22 mouse cellular contexts compared by ENCODE assay signal in genomic region chr1:106031908-106032307, GRCm38 (mm10). TPM values are rescaled to one million over a fixed set of nuclear protein-coding genes. Genes with fewer than 3 reads are reported as not detected.
DNase-seq lines count a peak whose midpoint lies in the region; ATAC-seq and TF ChIP-seq lines count a peak whose summit lies in the region.
"Had no signal": no experiment of that assay in that cellular context is flagged by ENCODE, and none has a peak within 500 bp of the region (broad histone marks: within the 10 kb centered on the region; RNA-seq: fewer than 3 reads in every experiment).

No protein-coding gene starts in this region.

- in situ Hi-C loops in CH12.LX (cut with MboI; ENCODE audit: low pct_ligation_motif_present, low pct_unique_long_range_greater_than_20kb, low sequenced_read_pairs) = no loop called here

- no peak for TF ChIP-seq EP300 in liver, postnatal 0 days (IDR thresholded peaks at IDR 0.05; ENCODE audit: low read depth)
- no peak for TF ChIP-seq EP300 in CH12.LX (IDR thresholded peaks at IDR 0.05; ENCODE audit: low read length)

- no peaks in the 10 kb centered on the region for H3K79me2 ChIP-seq in CH12.LX (replicated peaks; ENCODE audit: control insufficient read depth, extremely low read depth, insufficient read depth, poor library complexity, severe bottlenecking)

- TF ChIP-seq POLR2A in CH12.LX (IDR thresholded peaks at IDR 0.05; ENCODE audit: low read depth, low read length) = no peak

- H3K4me3 ChIP-seq in hindbrain, embryonic 16.5 days (ENCODE audit: low read length) = no peak overlapping the region
- no peak overlapping the region for H3K4me3 ChIP-seq in hindbrain, postnatal 0 days (ENCODE audit: low read length)
- no peak overlapping the region for H3K4me3 ChIP-seq in liver, postnatal 0 days (ENCODE audit: low read depth, low read length)
- H3K4me3 ChIP-seq in CH12.LX (replicated peaks in 1 of 3; ENCODE audit: low read depth in 2 of 3, low read length in 2 of 3, poor library complexity in 1 of 3) = no peak overlapping the region
- H3K4me3 ChIP-seq: embryonic facial prominence, embryonic 15.5 days; heart, embryonic 12.5 days; hindbrain, embryonic 15.5 days; limb, embryonic 13.5 days; liver, embryonic 15.5 days; neural tube, embryonic 15.5 days had no signal

- H3K9ac ChIP-seq in hindbrain, embryonic 16.5 days (ENCODE audit: low read depth, low read length) = no peak overlapping the region
- no peak overlapping the region for H3K9ac ChIP-seq in hindbrain, postnatal 0 days (replicated peaks; ENCODE audit: low read length)
- no peak overlapping the region for H3K9ac ChIP-seq in liver, postnatal 0 days (replicated peaks)
- H3K9ac ChIP-seq in CH12.LX (ENCODE audit: insufficient read depth, low read depth) = no peak overlapping the region
- H3K9ac ChIP-seq: embryonic facial prominence, embryonic 15.5 days; forebrain, postnatal 0 days; heart, embryonic 12.5 days; hindbrain, embryonic 15.5 days; limb, embryonic 13.5 days; liver, embryonic 15.5 days; neural tube, embryonic 15.5 days had no signal

- H3K4me1 ChIP-seq in hindbrain, embryonic 16.5 days (ENCODE audit: control insufficient read depth, insufficient read depth, low read depth, low read length) = no peaks in the 10 kb centered on the region
- H3K4me1 ChIP-seq in hindbrain, postnatal 0 days (ENCODE audit: insufficient read depth, low read length) = no peaks in the 10 kb centered on the region
- H3K4me1 ChIP-seq in liver, postnatal 0 days (ENCODE audit: insufficient read depth) = peaks cover 21% of the 10 kb centered on the region
- H3K4me1 ChIP-seq in CH12.LX (ENCODE audit: control insufficient read depth in 1 of 2, insufficient read depth in 2 of 2) = peaks cover 13 to 63% of the 10 kb centered on the region in 2 experiments
- H3K4me1 ChIP-seq: embryonic facial prominence, embryonic 15.5 days; hindbrain, embryonic 15.5 days; neural tube, embryonic 15.5 days had no signal

- no peak for TF ChIP-seq CTCF in hindbrain, postnatal 0 days (IDR thresholded peaks at IDR 0.05; ENCODE audit: low read depth)
- TF ChIP-seq CTCF in liver, postnatal 0 days (IDR thresholded peaks at IDR 0.05; ENCODE audit: low read depth) = no peak
- TF ChIP-seq CTCF in CH12.LX (conservative IDR thresholded peaks at IDR 0.05 in 1 of 2, IDR thresholded peaks at IDR 0.05 in 1 of 2; ENCODE audit: low read depth in 2 of 2, low read length in 2 of 2) = no peak

- 72% methylated on average over 6 of the region's 6 CpGs for WGBS in hindbrain, embryonic 16.5 days
- WGBS in hindbrain, postnatal 0 days = 66% methylated on average over 6 of the region's 6 CpGs
- WGBS in liver, postnatal 0 days (ENCODE audit: insufficient replicate concordance) = 42% methylated on average over 6 of the region's 6 CpGs

- H3K27ac ChIP-seq in hindbrain, embryonic 16.5 days (ENCODE audit: low read depth, low read length) = no peak overlapping the region
- H3K27ac ChIP-seq in hindbrain, postnatal 0 days = no peak overlapping the region
- H3K27ac ChIP-seq in liver, postnatal 0 days (ENCODE audit: low read depth) = peak overlapping the region; percentile 34; the same call in 1 of the 2 replicates
- H3K27ac ChIP-seq in CH12.LX (ENCODE audit: insufficient read depth, low read depth) = no peak overlapping the region
- H3K27ac ChIP-seq: embryonic facial prominence, embryonic 15.5 days; hindbrain, embryonic 15.5 days; limb, embryonic 13.5 days; liver, embryonic 15.5 days; neural tube, embryonic 15.5 days had no signal

- H3K27me3 ChIP-seq in hindbrain, embryonic 16.5 days (replicated peaks; ENCODE audit: control insufficient read depth, insufficient read depth, low read length) = no peaks in the 10 kb centered on the region
- no peaks in the 10 kb centered on the region for H3K27me3 ChIP-seq in hindbrain, postnatal 0 days (ENCODE audit: insufficient read depth, low read length)
- H3K27me3 ChIP-seq in liver, postnatal 0 days (ENCODE audit: insufficient read depth, low read length) = no peaks in the 10 kb centered on the region
- no peaks in the 10 kb centered on the region for H3K27me3 ChIP-seq in CH12.LX (replicated peaks)
- H3K27me3 ChIP-seq: embryonic facial prominence, embryonic 15.5 days; heart, embryonic 12.5 days; hindbrain, embryonic 15.5 days; limb, embryonic 13.5 days; liver, embryonic 15.5 days; neural tube, embryonic 15.5 days; Patski had no signal

- H3K9me3 ChIP-seq in hindbrain, embryonic 16.5 days (ENCODE audit: control insufficient read depth, low read length) = no peaks in the 10 kb centered on the region
- H3K9me3 ChIP-seq in hindbrain, postnatal 0 days (ENCODE audit: low read length) = no peaks in the 10 kb centered on the region
- no peaks in the 10 kb centered on the region for H3K9me3 ChIP-seq in liver, postnatal 0 days (ENCODE audit: low read length)
- H3K9me3 ChIP-seq in CH12.LX (replicated peaks; ENCODE audit: low read length) = no peaks in the 10 kb centered on the region
- H3K9me3 ChIP-seq: embryonic facial prominence, embryonic 15.5 days; heart, embryonic 12.5 days; hindbrain, embryonic 15.5 days; limb, embryonic 13.5 days; liver, embryonic 15.5 days; neural tube, embryonic 15.5 days had no signal

- ATAC-seq in hindbrain, embryonic 16.5 days = peak; percentile 32; the same call in 1 of the 2 replicates
- ATAC-seq in hindbrain, postnatal 0 days = no peak
- 0 out of 2 replicates have a peak, but pooled peaks have one; percentile 16 for ATAC-seq in liver, postnatal 0 days
- ATAC-seq: forebrain, postnatal 0 days had no signal

- dilution Hi-C loops in CH12.LX (cut with MboI; ENCODE audit: extremely low pct_ligation_motif_present, extremely low pct_unique_long_range_greater_than_20kb, low sequenced_read_pairs) = no loop called here

- no peak for DNase-seq in hindbrain, postnatal 0 days (ENCODE audit: low spot score)
- no peak for DNase-seq in liver, postnatal 0 days
- DNase-seq in liver = no peak
- DNase-seq in 416B (ENCODE audit: low read depth) = peak; percentile 14
- peak; percentile 47 for DNase-seq in CH12.LX (ENCODE audit: extremely low read depth)
- DNase-seq in embryo, embryonic 10 days (ENCODE audit: low spot score) = no peak
- DNase-seq in frontal cortex, postnatal 14 days (ENCODE audit: low spot score in 2 of 2) = no peak
- DNase-seq: adrenal gland, postnatal 14 days; cerebellum, adult 11-12 months; cerebellum, postnatal 14 days; forebrain, postnatal 0 days; kidney, postnatal 10 days; thymus, postnatal 25 days had no signal

- no peak overlapping the region for H3K4me2 ChIP-seq in hindbrain, embryonic 16.5 days (ENCODE audit: low read length)
- H3K4me2 ChIP-seq in hindbrain, postnatal 0 days (ENCODE audit: low read depth, low read length) = no peak overlapping the region
- H3K4me2 ChIP-seq in liver, postnatal 0 days (ENCODE audit: low read depth, low read length) = no peak overlapping the region
- H3K4me2 ChIP-seq in CH12.LX (ENCODE audit: insufficient read depth, low read depth, poor library complexity, severe bottlenecking) = no peak overlapping the region
- H3K4me2 ChIP-seq: embryonic facial prominence, embryonic 15.5 days; heart, embryonic 12.5 days; hindbrain, embryonic 15.5 days; limb, embryonic 13.5 days; liver, embryonic 15.5 days; midbrain, embryonic 11.5 days; neural tube, embryonic 15.5 days had no signal

- TF ChIP-seq RAD21 in CH12.LX (IDR thresholded peaks at IDR 0.05; ENCODE audit: low read depth, low read length) = no peak

- H3K36me3 ChIP-seq in hindbrain, embryonic 16.5 days (ENCODE audit: control insufficient read depth, insufficient read depth, low read length) = peaks cover 21% of the 10 kb centered on the region
- peaks cover 25% of the 10 kb centered on the region for H3K36me3 ChIP-seq in hindbrain, postnatal 0 days (ENCODE audit: insufficient read depth, low read length)
- peaks cover 50% of the 10 kb centered on the region for H3K36me3 ChIP-seq in liver, postnatal 0 days (replicated peaks; ENCODE audit: insufficient read depth, low read length)
- peaks cover 33 to 76% of the 10 kb centered on the region in 2 experiments for H3K36me3 ChIP-seq in CH12.LX (replicated peaks in 1 of 2; ENCODE audit: control insufficient read depth in 1 of 2, insufficient read depth in 1 of 2, low read length in 1 of 2)

TF ChIP-seq in CH12.LX, 34 proteins besides CTCF, POLR2A, EP300 and RAD21:
- TF ChIP-seq PAX5 (IDR thresholded peaks at IDR 0.05; ENCODE audit: low read length) (no peak), NRF1 (IDR thresholded peaks at IDR 0.05; ENCODE audit: low read depth, low read length) (no peak), TBP (conservative IDR thresholded peaks at IDR 0.05; ENCODE audit: low read depth, low read length) (no peak), ETS1 (conservative IDR thresholded peaks at IDR 0.05; ENCODE audit: low read depth, low read length) (no peak), RCOR1 (conservative IDR thresholded peaks at IDR 0.05; ENCODE audit: low read depth, low read length) (no peak), MXI1 (IDR thresholded peaks at IDR 0.05; ENCODE audit: low read depth, low read length) (no peak), ZNF384 (IDR thresholded peaks at IDR 0.05; ENCODE audit: low read depth, low read length) (no peak), GABPA (IDR thresholded peaks at IDR 0.05; ENCODE audit: insufficient replicate concordance, low read depth, low read length) (no peak), UBTF (IDR thresholded peaks at IDR 0.05; ENCODE audit: low read depth, low read length) (no peak), MYC (IDR thresholded peaks at IDR 0.05; ENCODE audit: low read depth, low read length) (no peak), SMC3 (IDR thresholded peaks at IDR 0.05; ENCODE audit: low read depth, low read length) (no peak), IRF4 (IDR thresholded peaks at IDR 0.05; ENCODE audit: low read depth, low read length) (no peak), HCFC1 (IDR thresholded peaks at IDR 0.05; ENCODE audit: low read depth, low read length) (no peak), CHD1 (IDR thresholded peaks at IDR 0.05; ENCODE audit: low read depth, low read length) (no peak), SIN3A (IDR thresholded peaks at IDR 0.05; ENCODE audit: low read length) (no peak)

RNA-seq across cellular contexts. Expression of gene Zcchc2, which starts 41.7 kb away (rescaled TPM):
- polyA plus RNA-seq in hindbrain, embryonic 16.5 days (2015; fragmentation: Nextera tagmentation; extraction: Ambion mirVana) = 2.8 and 2.9 TPM in 2 replicates
- total RNA-seq in hindbrain, postnatal 0 days (2014; rRNA removed) = 14.3 and 17.0 TPM in 2 replicates
- 2.3 TPM in 2 replicates for polyA plus RNA-seq in hindbrain, postnatal 0 days (2015; fragmentation: Nextera tagmentation; extraction: Ambion mirVana)
- 1.4 and 1.6 TPM in 2 replicates for polyA plus RNA-seq in liver, postnatal 0 days (2015; fragmentation: Nextera tagmentation; extraction: Ambion mirVana)
- total RNA-seq in CH12.LX (2012; rRNA removed) = 7.8 TPM in 2 replicates
- total RNA-seq in CH12.LX (2014; rRNA removed) = 6.7 and 6.8 TPM in 2 replicates
- polyA plus RNA-seq in CH12.LX (2012; ENCODE audit: insufficient read length, low read depth) = 10.5 and 12.6 TPM in 2 replicates

Comparison
In these comparisons a context has a peak if more than half of its experiments do, and no peak if none do; other contexts are left out.
1. DNase-seq: peak in 416B (single experiment) and CH12.LX (single experiment); none in hindbrain, postnatal 0 days (single experiment), liver, postnatal 0 days (single experiment), liver (single experiment), embryo, embryonic 10 days (single experiment) and frontal cortex, postnatal 14 days (0 of 2).